Mouse (Mus musculus) ES-CJ7 (cell line): ENCODE data around the gene C530025M09Rik.

Experiments used
- DNase-seq: peaks from one replicate; pipeline ENCODE4 v3.0.0; 2011; ENCODE audit warnings: low read depth, low spot score

Gene C530025M09Rik

GRCm38 (mm10) chr2:149804599-149805140, 26.3 kb downstream of the C530025M09Rik start:
- no peak for DNase-seq

DNA sequence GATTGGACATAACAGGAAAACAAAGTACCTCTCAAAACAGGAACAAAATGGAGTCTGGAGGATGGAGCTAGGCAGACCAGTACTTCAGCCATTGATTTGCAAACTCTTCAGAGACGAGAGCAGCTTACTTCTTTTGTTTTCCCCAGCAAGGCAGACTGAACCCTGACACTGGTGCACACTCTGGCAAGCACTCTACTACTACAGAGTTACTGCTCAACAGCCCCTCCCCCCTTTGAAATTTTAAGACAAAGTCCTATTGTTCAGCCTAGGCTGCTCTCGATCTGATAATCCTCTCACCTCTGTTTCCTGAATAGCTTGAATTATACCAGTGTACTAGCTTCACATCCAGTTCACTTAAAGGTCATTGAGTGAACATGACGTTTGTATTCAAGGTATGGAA, 32.4 kb downstream of the C530025M09Rik start:
- DNase-seq = peak; percentile 87
